Mouse (Mus musculus): ENCODE results near the gene Lypd6.

The Lypd6 gene

GRCm38 (mm10) chr2:50173730-50174528 lies 107.7 kb downstream of the Lypd6 start:
- no peak for DNase-seq (ENCODE audit: low spot score)

- DNase-seq (ENCODE audit: low spot score): no peak
Measured at GRCm38 (mm10) chr2:50175709-50176108, 109.5 kb downstream of the Lypd6 start.

- DNase-seq (ENCODE audit: low spot score): no peak
Measured at GRCm38 (mm10) chr2:50179164-50179563, 112.9 kb downstream of the Lypd6 start.

- DNase-seq (ENCODE audit: low spot score): no peak
Measured at GRCm38 (mm10) chr2:50180423-50180822, 114.2 kb downstream of the Lypd6 start.

- no peak for DNase-seq (ENCODE audit: low spot score)
Measured at GRCm38 (mm10) chr2:50181332-50181731, 115.1 kb downstream of the Lypd6 start.

GRCm38 (mm10) chr2:50186711-50187405 lies 120.6 kb downstream of the Lypd6 start:
- no peak for DNase-seq (ENCODE audit: low spot score)

- DNase-seq (ENCODE audit: low spot score): no peak
Measured at GRCm38 (mm10) chr2:50188856-50189255, 122.6 kb downstream of the Lypd6 start.

GRCm38 (mm10) chr2:50196681-50197080 lies 130.5 kb downstream of the Lypd6 start:
- DNase-seq (ENCODE audit: low spot score): no peak

- DNase-seq (ENCODE audit: low spot score): no peak
Measured at GRCm38 (mm10) chr2:50197801-50198200, 131.6 kb downstream of the Lypd6 start.

GRCm38 (mm10) chr2:50200541-50200940 lies 134.3 kb downstream of the Lypd6 start:
- DNase-seq (ENCODE audit: low spot score): no peak

- no peak for DNase-seq (ENCODE audit: low spot score)
Measured at GRCm38 (mm10) chr2:50220574-50220973, 154.3 kb downstream of the Lypd6 start.

- DNase-seq (ENCODE audit: low spot score): no peak
Measured at GRCm38 (mm10) chr2:50225019-50225418, 158.8 kb downstream of the Lypd6 start.

- no peak for DNase-seq (ENCODE audit: low spot score)
Measured at GRCm38 (mm10) chr2:50233491-50233890, 167.3 kb downstream of the Lypd6 start.
